Mouse (Mus musculus) adrenal gland, postnatal 14 days (tissue): ENCODE data around the gene Sel1l2. TPM values are rescaled to one million over a fixed set of nuclear protein-coding genes. Genes with fewer than 3 reads are reported as not detected.
"Not testable (repeated sequence)": the region's sequence is repeated elsewhere in the genome, so short reads cannot be mapped to it uniquely, and the experiment has no call there.

Source experiments
- DNase-seq: peaks from one replicate; pipeline ENCODE4 v3.0.0; 2021; ENCODE audit warnings: mixed read lengths
- total RNA-seq: library from RNA; stranded (reverse); gene quantifications from 2 replicates; pipeline ENCODE4 v1.2.3, GENCODE M21; 2021

Sel1l2 gene
- total RNA-seq, 1 experiment from 2014 or later, result not detected

GRCm38 (mm10) chr2:140214519-140215027 is 174.9 kb downstream of the Sel1l2 start:
- no peak for DNase-seq

GRCm38 (mm10) chr2:140203756-140204155 is 185.8 kb downstream of the Sel1l2 start:
- DNase-seq, result no peak

GRCm38 (mm10) chr2:140202573-140202972 is 186.9 kb downstream of the Sel1l2 start:
- DNase-seq, result no peak

- DNase-seq, result no peak
Observed at GRCm38 (mm10) chr2:140200713-140201112, 188.8 kb downstream of the Sel1l2 start.

GRCm38 (mm10) chr2:140185685-140186210 is 203.8 kb downstream of the Sel1l2 start:
- not testable (repeated sequence) for DNase-seq

Other genes starting within 250 kb of the Sel1l2 start
- not detected in 2 replicates for gene Gm17374, start 237.7 kb downstream of the Sel1l2 start, total RNA-seq
- gene Esf1, start 219.1 kb downstream of the Sel1l2 start, total RNA-seq, result 23.0 and 27.1 TPM in 2 replicates
- 19.6 and 23.1 TPM in 2 replicates for gene Ndufaf5, start 219.1 kb downstream of the Sel1l2 start, total RNA-seq
- 7.5 and 7.8 TPM in 2 replicates for gene Macrod2, start 5.6 kb upstream of the Sel1l2 start, total RNA-seq